Mouse (Mus musculus): ENCODE measurements around the gene Fyn. TPM values are rescaled to one million over a fixed set of nuclear protein-coding genes. Genes with fewer than 3 reads are reported as not detected.

The Fyn gene
- polyA plus RNA-seq, 1 experiment from 2014 or later: 22.4 TPM

DNA sequence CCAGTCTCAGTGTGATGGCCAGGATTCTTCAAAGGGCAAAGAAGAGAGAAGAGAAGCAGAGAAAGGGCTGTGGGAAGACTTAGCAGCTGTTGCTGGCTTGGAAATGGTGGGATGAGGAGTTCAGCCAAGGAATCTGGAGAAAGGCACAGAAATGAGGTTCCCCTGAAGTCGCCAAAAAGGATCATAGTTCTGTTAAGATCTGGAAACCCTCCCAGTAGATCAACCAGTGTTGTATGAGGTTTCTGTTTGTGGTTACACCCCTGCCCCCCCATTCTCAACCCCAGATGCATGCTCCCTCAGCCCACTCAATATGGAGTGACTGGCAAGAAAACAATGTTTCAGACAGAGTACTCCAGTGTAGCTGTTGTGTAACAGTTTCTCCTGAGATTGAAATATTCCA, 25.1 kb upstream of the Fyn start:
- Histone ChIP-seq H3K36me3 (ENCODE audit: insufficient read depth, low read length) (no peaks in the 10 kb centered on the region), H3K27ac (ENCODE audit: low read length) (no peak overlapping the region), H3K4me3 (ENCODE audit: low read length) (no peak overlapping the region), H3K4me2 (replicated peaks; ENCODE audit: low read depth, low read length) (no peak overlapping the region), H3K9ac (replicated peaks; ENCODE audit: low read length) (no peak overlapping the region), H3K9me3 (ENCODE audit: low read length) (no peaks in the 10 kb centered on the region), H3K27me3 (ENCODE audit: insufficient read depth, low read length) (no peaks in the 10 kb centered on the region), H3K4me1 (ENCODE audit: insufficient read depth, low read length) (no peaks in the 10 kb centered on the region)
- WGBS: 73% methylated on average over 1 of the region's 1 CpGs
- ATAC-seq (ENCODE audit: low FRiP score, low TSS enrichment): no peak

GRCm38 (mm10) chr10:39345921-39346320, 22.7 kb upstream of the Fyn start:
- H3K4me1 ChIP-seq (ENCODE audit: insufficient read depth, low read length): no peaks in the 10 kb centered on the region
- no peak for ATAC-seq (ENCODE audit: low FRiP score, low TSS enrichment)
- H3K36me3 ChIP-seq (ENCODE audit: insufficient read depth, low read length): no peaks in the 10 kb centered on the region
- no peaks in the 10 kb centered on the region for H3K9me3 ChIP-seq (ENCODE audit: low read length)
- H3K9ac ChIP-seq (replicated peaks; ENCODE audit: low read length): no peak overlapping the region
- WGBS: 73% methylated on average over 1 of the region's 1 CpGs
- no peak overlapping the region for H3K27ac ChIP-seq (ENCODE audit: low read length)
- H3K4me2 ChIP-seq (replicated peaks; ENCODE audit: low read depth, low read length): no peak overlapping the region
- H3K27me3 ChIP-seq (ENCODE audit: insufficient read depth, low read length): no peaks in the 10 kb centered on the region
- no peak overlapping the region for H3K4me3 ChIP-seq (ENCODE audit: low read length)

DNA sequence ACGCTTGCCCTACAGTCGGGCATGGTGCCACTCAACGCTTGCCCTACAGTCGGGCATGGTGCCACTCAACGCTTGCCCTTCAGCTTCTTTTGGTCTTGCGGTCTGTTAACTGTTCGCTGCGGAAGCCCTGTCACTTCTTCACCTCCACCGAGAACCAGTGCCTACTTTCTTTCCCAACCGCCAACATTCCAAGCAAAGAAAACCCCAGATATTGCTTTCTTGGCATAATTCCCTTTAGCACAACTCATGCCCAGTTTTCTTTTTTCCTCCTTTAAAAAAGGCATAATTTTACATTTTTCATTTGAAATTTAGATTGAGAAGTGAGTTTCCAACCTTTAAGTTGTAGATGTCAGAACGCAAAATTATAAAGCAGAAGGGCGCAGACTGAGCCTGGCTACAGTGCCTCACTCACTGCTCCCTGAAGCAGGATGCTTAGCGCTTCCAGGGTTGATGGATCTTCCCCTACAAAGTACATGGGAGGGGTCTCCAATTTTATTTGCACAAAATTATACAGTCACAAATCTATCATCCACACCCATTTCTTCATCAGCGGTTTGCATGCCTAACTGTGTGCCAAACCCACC, 18.8 kb upstream of the Fyn start:
- 94% methylated on average over 14 of the region's 14 CpGs for WGBS
- H3K27me3 ChIP-seq (ENCODE audit: insufficient read depth, low read length): no peaks in the 10 kb centered on the region
- H3K27ac ChIP-seq (ENCODE audit: low read length): no peak overlapping the region
- H3K4me2 ChIP-seq (replicated peaks; ENCODE audit: low read depth, low read length): no peak overlapping the region
- no peak overlapping the region for H3K4me3 ChIP-seq (ENCODE audit: low read length)
- no peak overlapping the region for H3K9ac ChIP-seq (replicated peaks; ENCODE audit: low read length)
- no peak for ATAC-seq (ENCODE audit: low FRiP score, low TSS enrichment)
- no peaks in the 10 kb centered on the region for H3K4me1 ChIP-seq (ENCODE audit: insufficient read depth, low read length)
- H3K36me3 ChIP-seq (ENCODE audit: insufficient read depth, low read length): no peaks in the 10 kb centered on the region
- H3K9me3 ChIP-seq (ENCODE audit: low read length): no peaks in the 10 kb centered on the region

DNA sequence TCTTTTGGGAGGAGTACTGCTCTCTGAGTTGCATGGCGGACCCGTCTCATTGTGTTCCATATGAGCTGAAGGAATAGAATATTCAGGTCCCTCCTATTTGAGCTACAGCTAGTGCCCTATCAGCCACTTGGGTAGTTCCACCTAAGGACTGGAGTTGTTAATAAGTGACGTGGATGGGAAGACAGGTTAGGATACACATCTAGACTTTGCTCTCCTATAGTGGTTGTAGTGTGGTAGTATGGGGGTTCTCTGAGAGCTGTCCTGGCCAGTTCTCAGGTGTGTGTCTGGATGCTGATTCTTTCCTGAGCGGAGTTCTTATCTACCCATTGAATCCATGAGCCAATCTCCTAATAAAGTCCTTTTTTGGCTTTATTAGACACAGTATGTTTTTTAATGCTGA, 4.5 kb upstream of the Fyn start:
- no peak overlapping the region for H3K27ac ChIP-seq (ENCODE audit: low read length)
- H3K9ac ChIP-seq (replicated peaks; ENCODE audit: low read length): no peak overlapping the region
- H3K27me3 ChIP-seq (ENCODE audit: insufficient read depth, low read length): peaks cover 10% of the 10 kb centered on the region; the same call in 1 of the 2 replicates
- no peak overlapping the region for H3K4me3 ChIP-seq (ENCODE audit: low read length)
- no peaks in the 10 kb centered on the region for H3K9me3 ChIP-seq (ENCODE audit: low read length)
- H3K36me3 ChIP-seq (ENCODE audit: insufficient read depth, low read length): no peaks in the 10 kb centered on the region
- peak; percentile 77 for ATAC-seq (ENCODE audit: low FRiP score, low TSS enrichment)
- no peaks in the 10 kb centered on the region for H3K4me1 ChIP-seq (ENCODE audit: insufficient read depth, low read length)
- 86% methylated on average over 4 of the region's 4 CpGs for WGBS
- no peak overlapping the region for H3K4me2 ChIP-seq (replicated peaks; ENCODE audit: low read depth, low read length)

GRCm38 (mm10) chr10:39369502-39369931, 862 bp downstream of the Fyn start:
- peak overlapping the region; percentile 90 for H3K9ac ChIP-seq (replicated peaks; ENCODE audit: low read length)

GRCm38 (mm10) chr10:39369977-39370785, 1.5 kb downstream of the Fyn start:
- H3K27me3 ChIP-seq (ENCODE audit: insufficient read depth, low read length): peaks cover 10% of the 10 kb centered on the region; the same call in 1 of the 2 replicates
- peak overlapping the region; percentile 75 for H3K4me2 ChIP-seq (replicated peaks; ENCODE audit: low read depth, low read length)
- under 1% methylated on average over 57 of the region's 68 CpGs for WGBS
- H3K9me3 ChIP-seq (ENCODE audit: low read length): no peaks in the 10 kb centered on the region
- H3K27ac ChIP-seq (ENCODE audit: low read length): peak overlapping the region; percentile 90
- no peaks in the 10 kb centered on the region for H3K36me3 ChIP-seq (ENCODE audit: insufficient read depth, low read length)
- H3K9ac ChIP-seq (replicated peaks; ENCODE audit: low read length): peak overlapping the region; percentile 90
- peak; percentile 66 for ATAC-seq (ENCODE audit: low FRiP score, low TSS enrichment)
- H3K4me1 ChIP-seq (ENCODE audit: insufficient read depth, low read length): peaks cover 14% of the 10 kb centered on the region
- peak overlapping the region; percentile 92 for H3K4me3 ChIP-seq (ENCODE audit: low read length)

More at GRCm38 (mm10) chr10:39369502-39369931, 862 bp downstream of the Fyn start:
- no peaks in the 10 kb centered on the region for H3K36me3 ChIP-seq (ENCODE audit: insufficient read depth, low read length)
- WGBS: 0% methylated on average over 32 of the region's 44 CpGs
- H3K9me3 ChIP-seq (ENCODE audit: low read length): no peaks in the 10 kb centered on the region
- H3K27me3 ChIP-seq (ENCODE audit: insufficient read depth, low read length): peaks cover 10% of the 10 kb centered on the region; the same call in 1 of the 2 replicates
- peak; percentile 99 for ATAC-seq (ENCODE audit: low FRiP score, low TSS enrichment)
- peak overlapping the region; percentile 90 for H3K27ac ChIP-seq (ENCODE audit: low read length)
- H3K4me3 ChIP-seq (ENCODE audit: low read length): peak overlapping the region; percentile 92
- H3K4me1 ChIP-seq (ENCODE audit: insufficient read depth, low read length): peaks cover 14% of the 10 kb centered on the region
- H3K4me2 ChIP-seq (replicated peaks; ENCODE audit: low read depth, low read length): peak overlapping the region; percentile 75

DNA sequence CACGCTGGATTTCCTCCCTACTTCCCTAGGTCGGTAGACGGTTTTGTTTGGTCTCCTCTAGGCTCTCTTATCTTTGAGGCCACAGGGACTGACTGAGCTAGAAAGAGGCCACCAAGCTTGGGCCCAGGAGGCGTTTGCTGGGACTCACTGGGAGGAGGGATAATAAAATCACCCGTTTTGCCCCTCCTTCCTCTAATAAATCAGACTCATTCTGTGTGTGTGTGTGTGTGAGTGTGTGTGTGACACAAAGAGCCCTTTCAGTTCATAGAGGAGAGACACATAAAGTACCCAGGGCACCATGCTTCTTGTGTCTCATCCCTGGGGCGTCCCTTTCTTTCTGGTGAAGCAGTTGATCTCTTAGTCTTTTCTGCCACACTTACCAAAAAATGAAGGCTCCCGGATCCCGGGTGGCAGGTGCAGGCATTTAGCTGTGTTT, 2.1 kb downstream of the Fyn start:
- no peaks in the 10 kb centered on the region for H3K36me3 ChIP-seq (ENCODE audit: insufficient read depth, low read length)
- H3K4me3 ChIP-seq (ENCODE audit: low read length): peak overlapping the region; percentile 92
- peaks cover 10% of the 10 kb centered on the region; the same call in 1 of the 2 replicates for H3K27me3 ChIP-seq (ENCODE audit: insufficient read depth, low read length)
- 7% methylated on average over 8 of the region's 8 CpGs for WGBS
- H3K4me2 ChIP-seq (replicated peaks; ENCODE audit: low read depth, low read length): peak overlapping the region; percentile 75
- peaks cover 15% of the 10 kb centered on the region for H3K4me1 ChIP-seq (ENCODE audit: insufficient read depth, low read length)
- H3K9ac ChIP-seq (replicated peaks; ENCODE audit: low read length): peak overlapping the region; percentile 90
- peak; percentile 33; the same call in 1 of the 2 replicates for ATAC-seq (ENCODE audit: low FRiP score, low TSS enrichment)
- H3K9me3 ChIP-seq (ENCODE audit: low read length): no peaks in the 10 kb centered on the region
- peak overlapping the region; percentile 77; the same call in 1 of the 2 replicates for H3K27ac ChIP-seq (ENCODE audit: low read length)

GRCm38 (mm10) chr10:39371467-39371866, 2.8 kb downstream of the Fyn start:
- Histone ChIP-seq H3K4me1 (ENCODE audit: insufficient read depth, low read length) (peaks cover 21% of the 10 kb centered on the region), H3K27me3 (ENCODE audit: insufficient read depth, low read length) (peaks cover 10% of the 10 kb centered on the region; the same call in 1 of the 2 replicates), H3K36me3 (ENCODE audit: insufficient read depth, low read length) (no peaks in the 10 kb centered on the region), H3K4me2 (replicated peaks; ENCODE audit: low read depth, low read length) (peak overlapping the region; percentile 75), H3K9ac (replicated peaks; ENCODE audit: low read length) (no peak overlapping the region; the same call in 1 of the 2 replicates), H3K9me3 (ENCODE audit: low read length) (no peaks in the 10 kb centered on the region), H3K4me3 (ENCODE audit: low read length) (peak overlapping the region; percentile 92), H3K27ac (ENCODE audit: low read length) (no peak overlapping the region)
- WGBS: 59% methylated on average over 2 of the region's 2 CpGs
- ATAC-seq (ENCODE audit: low FRiP score, low TSS enrichment): no peak

- 80% methylated on average over 5 of the region's 5 CpGs for WGBS
- H3K9me3 ChIP-seq (ENCODE audit: low read length): no peaks in the 10 kb centered on the region
- no peak for ATAC-seq (ENCODE audit: low FRiP score, low TSS enrichment)
- H3K36me3 ChIP-seq (ENCODE audit: insufficient read depth, low read length): no peaks in the 10 kb centered on the region
- no peak overlapping the region for H3K4me3 ChIP-seq (ENCODE audit: low read length)
- H3K9ac ChIP-seq (replicated peaks; ENCODE audit: low read length): no peak overlapping the region
- peaks cover 21% of the 10 kb centered on the region for H3K4me1 ChIP-seq (ENCODE audit: insufficient read depth, low read length)
- no peak overlapping the region for H3K27ac ChIP-seq (ENCODE audit: low read length)
- no peak overlapping the region for H3K4me2 ChIP-seq (replicated peaks; ENCODE audit: low read depth, low read length)
- H3K27me3 ChIP-seq (ENCODE audit: insufficient read depth, low read length): peaks cover 8% of the 10 kb centered on the region; the same call in 1 of the 2 replicates
Observed at GRCm38 (mm10) chr10:39371991-39372390, 3.3 kb downstream of the Fyn start.

DNA sequence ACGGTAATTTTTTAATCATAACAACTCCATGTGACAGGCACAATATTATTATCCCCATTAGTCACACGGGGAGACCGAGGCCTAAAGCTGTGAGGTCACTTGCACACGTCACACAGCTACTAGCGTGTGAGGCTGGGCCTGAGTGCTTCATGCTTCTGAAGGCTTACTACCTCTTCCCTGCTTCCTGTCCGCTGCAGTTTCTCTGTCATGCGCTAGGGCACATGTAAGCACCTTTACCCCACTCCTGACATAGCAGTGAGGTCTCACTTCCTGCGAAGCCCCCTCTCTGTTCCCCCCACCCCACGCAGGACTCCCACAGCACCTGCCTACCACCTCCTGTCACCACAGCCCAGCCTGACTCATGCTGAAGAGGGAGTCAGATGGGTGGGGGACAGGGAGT, 8.0 kb downstream of the Fyn start:
- Histone ChIP-seq H3K27ac (ENCODE audit: low read length) (no peak overlapping the region), H3K36me3 (ENCODE audit: insufficient read depth, low read length) (no peaks in the 10 kb centered on the region), H3K4me1 (ENCODE audit: insufficient read depth, low read length) (peaks cover 15% of the 10 kb centered on the region), H3K9ac (replicated peaks; ENCODE audit: low read length) (no peak overlapping the region), H3K4me3 (ENCODE audit: low read length) (no peak overlapping the region), H3K4me2 (replicated peaks; ENCODE audit: low read depth, low read length) (no peak overlapping the region), H3K9me3 (ENCODE audit: low read length) (no peaks in the 10 kb centered on the region), H3K27me3 (ENCODE audit: insufficient read depth, low read length) (no peaks in the 10 kb centered on the region)
- 78% methylated on average over 9 of the region's 9 CpGs for WGBS
- ATAC-seq (ENCODE audit: low FRiP score, low TSS enrichment): no peak
